Mouse (Mus musculus) limb, embryonic 15.5 days (tissue): ENCODE data around the gene Dusp5. TPM values are rescaled to one million over a fixed set of nuclear protein-coding genes. Genes with fewer than 3 reads are reported as not detected.
"Not testable (repeated sequence)": the region's sequence is repeated elsewhere in the genome, so short reads cannot be mapped to it uniquely, and the experiment has no call there.

Source experiments
- ATAC-seq: fragments of 200-750 bp; cut with Nextera tagmentation; 2 replicates; pipeline ENCODE4 v1.8.0; 2017; ENCODE audit warnings: low read depth, moderate TSS enrichment; ENCODE audit not compliant: insufficient number of reproducible peaks, low FRiP score, low TSS enrichment
- H3K27ac ChIP-seq: fragments of 300-500 bp; sonication (generic); 2 replicates; pipeline ENCODE4 v1.5.1; 2015; ENCODE audit warnings: moderate library complexity, mild to moderate bottlenecking, inconsistent platforms
- H3K27me3 ChIP-seq: fragments of 300-500 bp; sonication (generic); 2 replicates; pipeline ENCODE4 v1.6.1; 2015; ENCODE audit warnings: inconsistent platforms
- H3K36me3 ChIP-seq: fragments of 300-500 bp; sonication (generic); 2 replicates; pipeline ENCODE4 v1.6.1; 2015; ENCODE audit warnings: inconsistent platforms
- H3K4me1 ChIP-seq: fragments of 300-500 bp; sonication (generic); 2 replicates; pipeline ENCODE4 v1.6.1; 2015; ENCODE audit warnings: inconsistent platforms
- H3K4me2 ChIP-seq: fragments of 300-500 bp; sonication (generic); 2 replicates; pipeline ENCODE4 v1.6.1; 2015; ENCODE audit warnings: mild to moderate bottlenecking, inconsistent platforms
- H3K4me3 ChIP-seq: fragments of 300-500 bp; sonication (generic); 2 replicates; pipeline ENCODE4 v1.5.1; 2015; ENCODE audit warnings: mild to moderate bottlenecking, inconsistent platforms
- H3K9ac ChIP-seq: fragments of 300-500 bp; sonication (generic); 2 replicates; pipeline ENCODE4 v1.6.1; 2015; ENCODE audit warnings: inconsistent platforms
- H3K9me3 ChIP-seq: fragments of 300-500 bp; sonication (generic); 2 replicates; pipeline ENCODE4 v1.6.1; 2016; ENCODE audit warnings: inconsistent platforms
- WGBS: fragments of 180-500 bp; shearing (Covaris S2); methylation state at CpG from one replicate; pipeline ENCODE4 v1.1.7; 2015; 5-methylcytosine and 5-hydroxymethylcytosine counted together
- polyA plus RNA-seq: library from polyadenylated mRNA; unstranded; fragments of >200 nt; fragmentation: Nextera tagmentation; extraction: Ambion mirVana; gene quantifications from 2 replicates; pipeline ENCODE4 v1.2.1, GENCODE M21; 2015

Dusp5 gene
- polyA plus RNA-seq, 1 experiment from 2014 or later, result 3.8 TPM

DNA sequence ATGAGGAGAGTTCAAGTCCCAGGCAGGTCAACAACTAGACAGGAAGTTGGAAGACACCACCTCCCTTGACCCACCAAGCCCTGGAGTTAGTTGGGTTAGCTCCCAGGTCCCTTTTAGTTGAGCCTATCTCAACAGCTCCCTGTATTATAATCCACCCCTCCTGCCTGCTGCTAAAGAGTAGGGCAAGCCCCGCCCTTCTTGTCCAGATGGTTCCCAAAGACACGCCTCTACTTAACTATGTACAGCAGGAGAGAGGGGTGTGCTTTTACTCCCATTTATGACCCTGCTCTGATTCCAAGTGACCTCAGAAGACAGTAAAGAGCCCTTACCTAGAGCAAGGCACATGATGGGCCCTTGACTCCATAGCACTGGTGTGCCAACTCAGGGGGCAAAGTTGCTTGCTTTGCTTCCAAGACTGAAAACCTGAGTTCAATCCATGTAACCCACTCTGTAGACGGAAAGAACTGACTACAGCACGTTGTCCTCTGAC is 29.4 kb upstream of the Dusp5 start:
- no peaks in the 10 kb centered on the region for H3K9me3 ChIP-seq
- no peak for ATAC-seq
- no peaks in the 10 kb centered on the region for H3K4me1 ChIP-seq
- H3K9ac ChIP-seq, result no peak overlapping the region
- H3K4me3 ChIP-seq, result no peak overlapping the region
- no peaks in the 10 kb centered on the region for H3K36me3 ChIP-seq
- H3K4me2 ChIP-seq, result no peak overlapping the region
- no peak overlapping the region for H3K27ac ChIP-seq
- no peaks in the 10 kb centered on the region for H3K27me3 ChIP-seq
- WGBS, result 74% methylated on average over 4 of the region's 4 CpGs

DNA sequence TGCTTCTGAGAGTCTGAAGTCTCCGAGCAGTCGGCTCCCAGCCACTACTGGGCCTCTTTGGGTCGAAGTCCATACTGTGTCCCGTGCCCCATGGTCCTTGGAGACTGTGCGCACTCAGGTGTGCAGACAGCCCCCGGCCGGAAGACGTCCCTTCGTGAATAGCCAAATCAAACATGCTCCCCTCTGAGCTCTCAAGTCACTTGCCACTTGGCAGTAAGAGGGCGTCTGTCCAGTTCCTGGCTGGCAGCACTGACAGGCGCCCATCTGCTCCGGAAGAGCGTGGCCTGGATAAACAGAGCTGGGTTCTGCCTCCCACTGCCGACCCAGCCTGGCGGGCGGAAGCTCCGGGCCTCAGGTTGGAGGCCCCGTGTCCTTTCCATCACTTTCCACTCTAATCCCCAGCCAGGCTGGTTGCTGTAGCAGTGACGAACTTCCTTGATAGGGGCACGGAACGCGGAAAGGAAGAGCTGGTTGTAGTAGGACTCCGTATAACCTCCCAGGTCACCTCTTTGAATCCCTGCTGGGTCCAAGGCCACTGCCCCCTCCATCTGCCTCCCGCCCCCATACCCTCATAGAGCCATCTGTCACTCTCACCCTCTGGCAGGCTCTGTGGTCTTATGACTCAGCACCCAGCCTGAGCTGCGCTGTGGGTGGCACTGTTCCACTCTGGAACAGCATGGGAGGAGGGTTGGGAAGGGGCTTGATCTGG is 28.5 kb upstream of the Dusp5 start:
- Histone ChIP-seq H3K4me2 (no peak overlapping the region), H3K27ac (no peak overlapping the region), H3K4me1 (no peaks in the 10 kb centered on the region), H3K9me3 (no peaks in the 10 kb centered on the region), H3K27me3 (no peaks in the 10 kb centered on the region), H3K36me3 (no peaks in the 10 kb centered on the region), H3K4me3 (no peak overlapping the region), H3K9ac (no peak overlapping the region)
- whole genome bisulfite sequencing, result 82% methylated on average over 25 of the region's 25 CpGs
- no peak for ATAC-seq

DNA sequence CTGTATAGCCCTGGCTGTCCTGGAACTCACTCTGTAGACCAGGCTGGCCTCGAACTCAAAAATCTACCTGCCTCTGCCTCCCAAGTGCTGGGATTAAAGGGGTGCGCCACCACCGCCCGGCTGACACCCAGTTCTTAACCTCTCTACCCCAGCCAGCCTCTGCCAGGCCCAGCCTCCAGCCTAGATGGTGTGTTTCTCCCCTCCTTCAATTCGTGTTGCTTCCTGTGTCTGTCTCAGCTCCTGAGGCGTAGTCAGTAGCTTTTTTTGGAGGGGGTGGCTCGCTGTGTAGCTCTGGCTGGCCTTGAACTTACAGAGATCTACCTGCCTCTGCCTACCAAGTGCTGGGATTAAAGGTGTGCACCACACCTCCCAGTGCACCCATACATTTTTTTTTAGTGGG is 27.7 kb upstream of the Dusp5 start:
- not testable (repeated sequence) for H3K27ac ChIP-seq, H3K4me3 ChIP-seq, H3K36me3 ChIP-seq, H3K9me3 ChIP-seq, H3K27me3 ChIP-seq, H3K9ac ChIP-seq, ATAC-seq, H3K4me1 ChIP-seq, H3K4me2 ChIP-seq
- 89% methylated on average over 7 of the region's 7 CpGs for WGBS

DNA sequence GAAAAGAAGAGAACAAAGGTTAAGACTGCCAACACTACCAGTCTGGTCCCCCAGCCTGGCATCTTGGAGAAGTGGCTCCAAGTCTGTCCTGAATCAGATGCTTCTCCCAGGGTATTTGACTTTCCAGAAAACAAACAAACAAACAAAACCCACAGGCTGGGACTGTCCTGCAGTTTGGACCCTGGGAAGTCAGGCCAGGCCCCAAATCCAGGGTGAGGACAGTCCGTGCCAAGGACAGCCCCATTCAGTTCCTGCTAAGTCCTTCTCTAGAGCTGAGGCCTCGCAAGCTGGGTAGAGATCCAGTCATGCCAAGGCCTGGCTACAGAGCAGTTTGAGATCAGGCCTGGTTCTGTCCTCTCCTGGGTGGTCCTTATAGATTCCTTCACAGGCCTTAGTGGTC is 27.1 kb upstream of the Dusp5 start:
- no peaks in the 10 kb centered on the region for H3K9me3 ChIP-seq
- WGBS, result 88% methylated on average over 2 of the region's 2 CpGs
- H3K36me3 ChIP-seq, result no peaks in the 10 kb centered on the region
- no peak overlapping the region for H3K4me3 ChIP-seq
- H3K4me1 ChIP-seq, result no peaks in the 10 kb centered on the region
- no peak overlapping the region for H3K27ac ChIP-seq
- H3K4me2 ChIP-seq, result no peak overlapping the region
- no peaks in the 10 kb centered on the region for H3K27me3 ChIP-seq
- no peak for ATAC-seq
- H3K9ac ChIP-seq, result no peak overlapping the region

DNA sequence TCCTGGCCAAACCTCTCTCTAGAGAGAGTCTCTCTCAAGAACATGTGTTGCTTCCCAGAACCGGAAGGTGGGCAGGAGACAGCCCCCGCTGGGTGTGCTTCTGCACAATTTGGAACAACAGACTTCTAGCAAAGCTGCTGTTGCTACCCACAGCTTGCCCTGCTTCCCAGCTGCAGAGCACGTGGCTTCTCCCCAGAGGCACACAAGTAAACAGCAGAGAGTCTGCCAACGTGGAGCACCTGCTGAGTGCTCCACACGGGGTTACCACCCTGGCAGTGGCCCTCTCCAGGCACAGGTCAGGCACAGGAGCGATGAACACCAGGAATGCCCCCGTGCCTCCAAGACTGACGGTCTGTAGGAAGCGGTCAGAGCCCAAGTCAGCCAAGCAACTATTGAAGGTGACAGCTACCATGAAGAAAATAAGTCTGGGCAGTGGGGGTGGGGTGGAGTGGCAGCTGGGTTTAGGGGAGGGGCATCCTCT is 26.0 kb upstream of the Dusp5 start:
- no peak overlapping the region for H3K27ac ChIP-seq
- H3K4me3 ChIP-seq, result no peak overlapping the region
- H3K9ac ChIP-seq, result no peak overlapping the region
- H3K27me3 ChIP-seq, result no peaks in the 10 kb centered on the region
- H3K36me3 ChIP-seq, result no peaks in the 10 kb centered on the region
- no peak for ATAC-seq
- H3K9me3 ChIP-seq, result no peaks in the 10 kb centered on the region
- H3K4me2 ChIP-seq, result no peak overlapping the region
- 53% methylated on average over 9 of the region's 9 CpGs for WGBS
- no peaks in the 10 kb centered on the region for H3K4me1 ChIP-seq

DNA sequence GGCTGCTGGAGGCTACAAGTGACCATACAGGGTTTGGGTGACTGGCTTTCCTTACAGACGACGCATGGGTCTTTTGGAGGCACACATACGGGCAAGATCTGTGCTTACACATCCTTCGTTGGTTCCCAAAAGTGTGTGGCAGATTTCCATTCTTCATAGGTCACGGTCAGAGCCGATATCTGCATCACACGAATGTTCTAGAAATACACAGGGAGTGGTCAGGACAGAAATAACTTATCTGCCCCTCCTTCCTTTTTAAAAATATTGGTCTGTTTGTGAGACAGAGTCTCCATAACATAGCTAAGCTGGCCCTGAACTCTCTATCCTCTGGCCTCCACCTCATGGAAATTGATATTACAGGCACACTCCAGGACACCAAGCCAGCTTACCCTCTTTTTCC is 24.7 kb upstream of the Dusp5 start:
- Histone ChIP-seq H3K4me1 (no peaks in the 10 kb centered on the region), H3K9me3 (no peaks in the 10 kb centered on the region), H3K4me2 (no peak overlapping the region), H3K27me3 (no peaks in the 10 kb centered on the region), H3K27ac (no peak overlapping the region), H3K9ac (no peak overlapping the region), H3K36me3 (no peaks in the 10 kb centered on the region), H3K4me3 (no peak overlapping the region)
- 83% methylated on average over 7 of the region's 7 CpGs for WGBS
- no peak for ATAC-seq

DNA sequence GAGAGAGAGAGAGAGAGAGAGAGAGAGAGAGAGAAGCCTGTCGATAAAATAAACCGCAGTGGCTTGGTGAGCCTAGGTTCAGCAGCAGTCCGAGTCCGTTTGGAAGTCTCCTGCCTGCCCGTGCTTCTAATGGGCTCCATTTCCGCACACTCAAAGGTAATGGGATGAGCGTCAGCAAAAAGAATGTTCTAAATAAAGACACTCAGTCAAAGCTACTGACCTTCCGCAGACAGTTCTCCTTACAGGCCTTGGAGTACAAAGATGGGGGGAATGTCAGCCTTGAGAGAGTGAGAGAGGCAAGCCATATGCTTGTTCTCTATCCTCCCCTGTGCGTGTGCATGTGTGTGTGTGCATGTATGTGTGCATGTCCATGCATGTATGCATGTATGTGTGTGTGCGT is 23.2 kb upstream of the Dusp5 start:
- Histone ChIP-seq H3K9me3 (no peaks in the 10 kb centered on the region), H3K4me1 (no peaks in the 10 kb centered on the region), H3K27ac (no peak overlapping the region), H3K27me3 (no peaks in the 10 kb centered on the region), H3K36me3 (no peaks in the 10 kb centered on the region), H3K4me2 (no peak overlapping the region), H3K4me3 (no peak overlapping the region), H3K9ac (no peak overlapping the region)
- ATAC-seq, result no peak
- WGBS, result 79% methylated on average over 10 of the region's 10 CpGs

DNA sequence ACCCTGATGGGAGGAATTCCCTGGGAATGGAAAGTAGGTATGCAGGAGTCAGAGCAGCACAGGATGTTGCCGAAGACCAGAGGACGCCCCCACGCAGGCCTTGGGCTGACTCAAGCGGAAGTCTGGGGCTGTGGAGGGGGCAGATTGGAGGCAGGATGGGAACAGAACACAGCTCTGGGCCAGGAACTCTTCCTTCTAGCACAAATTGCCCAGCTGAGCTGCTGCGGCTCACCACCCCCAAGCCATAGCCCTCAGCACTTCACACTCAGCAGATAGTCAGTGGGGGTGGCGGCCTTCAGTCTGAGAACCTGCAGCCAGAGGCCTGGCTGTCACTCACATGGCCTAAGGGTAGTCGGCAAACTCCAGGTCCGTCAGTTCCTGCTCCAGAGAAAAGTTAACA is 21.4 kb upstream of the Dusp5 start:
- H3K36me3 ChIP-seq, result no peaks in the 10 kb centered on the region
- no peaks in the 10 kb centered on the region for H3K27me3 ChIP-seq
- ATAC-seq, result no peak
- H3K9me3 ChIP-seq, result no peaks in the 10 kb centered on the region
- H3K4me3 ChIP-seq, result no peak overlapping the region
- no peak overlapping the region for H3K4me2 ChIP-seq
- H3K9ac ChIP-seq, result no peak overlapping the region
- no peaks in the 10 kb centered on the region for H3K4me1 ChIP-seq
- 48% methylated on average over 8 of the region's 8 CpGs for WGBS
- no peak overlapping the region for H3K27ac ChIP-seq

DNA sequence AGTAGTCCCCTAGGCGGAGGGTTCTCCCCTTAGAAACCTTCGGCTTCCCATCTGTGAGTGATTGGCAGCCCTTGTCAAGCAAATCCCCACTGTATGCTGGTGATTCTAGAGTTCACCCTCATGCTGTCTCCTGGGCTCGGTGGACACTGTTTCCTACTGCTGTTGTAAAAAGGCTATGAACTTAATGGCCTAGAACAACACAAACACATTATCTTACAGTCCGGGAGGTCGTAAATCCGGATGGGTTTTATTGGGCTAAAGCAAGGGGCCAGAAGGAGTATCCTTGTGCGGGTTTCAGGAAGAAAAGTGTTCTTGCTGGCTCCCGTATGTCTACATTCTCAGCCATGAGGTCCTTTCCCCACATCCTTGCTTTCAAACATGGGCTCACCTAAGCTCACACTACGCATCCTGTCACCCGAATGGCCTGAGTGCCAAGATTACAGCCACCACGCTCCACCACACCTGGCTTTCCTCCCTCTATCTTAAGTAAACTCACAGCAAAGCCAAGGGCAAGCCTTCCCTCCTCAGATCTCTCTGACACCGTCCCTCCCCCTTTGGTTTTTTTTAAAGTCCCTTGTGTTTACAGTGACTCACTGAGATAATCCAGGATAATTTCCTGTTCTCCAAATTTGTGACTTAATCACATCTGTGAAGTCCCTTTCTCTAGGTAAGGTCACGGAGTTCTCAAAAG is 17.5 kb upstream of the Dusp5 start:
- no peaks in the 10 kb centered on the region for H3K9me3 ChIP-seq
- 29% methylated on average over 13 of the region's 13 CpGs for WGBS

DNA sequence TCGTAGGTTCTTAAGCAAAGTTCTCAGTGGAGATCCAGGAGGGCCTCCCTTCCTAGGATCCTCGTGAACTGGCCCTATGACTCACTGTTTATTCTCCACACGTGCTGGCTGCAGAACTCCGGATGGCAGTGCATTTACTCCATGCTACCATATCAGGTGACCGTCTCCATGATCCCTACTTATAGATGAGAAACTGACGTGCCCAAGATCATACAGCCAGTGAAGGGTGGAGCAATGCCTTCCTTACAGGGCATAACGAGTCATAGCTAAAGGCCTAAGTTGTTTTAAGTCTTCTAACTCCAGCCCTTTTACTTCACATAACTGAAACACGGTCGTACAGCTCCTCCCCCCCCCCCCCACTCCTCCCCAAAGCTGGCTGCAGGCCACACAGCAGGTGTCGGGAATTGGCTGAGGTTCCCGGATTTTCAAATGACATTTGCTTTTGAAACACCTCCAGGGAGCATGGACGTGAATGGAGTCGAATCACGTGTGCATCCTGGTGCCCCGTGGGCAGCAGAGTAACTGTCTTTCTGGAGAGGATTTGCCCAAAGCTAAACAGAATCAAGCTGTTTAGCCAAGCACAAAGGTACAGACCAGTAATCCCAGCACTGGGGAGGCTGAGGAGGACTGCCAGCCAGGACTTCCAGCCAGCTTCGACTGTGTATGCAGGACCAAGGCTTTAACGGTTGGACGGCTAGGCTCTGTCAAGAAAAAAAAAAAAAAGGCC is 11.4 kb upstream of the Dusp5 start:
- no peaks in the 10 kb centered on the region for H3K9me3 ChIP-seq
- H3K4me3 ChIP-seq, result no peak overlapping the region
- no peaks in the 10 kb centered on the region for H3K36me3 ChIP-seq
- no peak overlapping the region for H3K27ac ChIP-seq
- no peak overlapping the region for H3K9ac ChIP-seq
- H3K4me1 ChIP-seq, result no peaks in the 10 kb centered on the region
- 28% methylated on average over 18 of the region's 18 CpGs for WGBS
- no peaks in the 10 kb centered on the region for H3K27me3 ChIP-seq
- no peak for ATAC-seq
- H3K4me2 ChIP-seq, result no peak overlapping the region

More for the DNA sequence above, 17.5 kb upstream of the Dusp5 start:
- no peak for ATAC-seq
- Histone ChIP-seq H3K4me3 (no peak overlapping the region), H3K4me1 (no peaks in the 10 kb centered on the region), H3K27me3 (no peaks in the 10 kb centered on the region), H3K27ac (no peak overlapping the region), H3K9ac (no peak overlapping the region), H3K36me3 (no peaks in the 10 kb centered on the region), H3K4me2 (no peak overlapping the region)

DNA sequence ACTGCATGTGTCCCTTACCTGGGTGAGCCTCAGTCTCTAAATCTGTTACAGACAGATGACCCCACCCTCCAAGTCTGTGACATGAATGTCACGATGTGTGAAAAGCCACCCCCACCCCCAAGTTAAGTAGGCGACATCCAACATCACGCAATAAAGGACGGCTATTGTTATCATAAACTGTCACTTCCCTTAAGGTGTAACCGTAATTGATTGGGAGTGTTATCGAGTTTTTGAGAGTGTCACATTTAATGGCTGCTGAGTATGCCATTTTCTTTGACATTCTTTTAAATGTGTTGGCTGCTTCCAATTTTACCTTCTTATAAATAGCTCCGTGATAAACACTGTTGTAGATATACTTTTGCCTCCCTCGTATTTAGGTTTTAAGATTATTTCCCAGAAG is 9.4 kb upstream of the Dusp5 start:
- Histone ChIP-seq H3K4me2 (no peak overlapping the region), H3K9ac (no peak overlapping the region), H3K9me3 (no peaks in the 10 kb centered on the region), H3K4me1 (no peaks in the 10 kb centered on the region), H3K36me3 (no peaks in the 10 kb centered on the region), H3K4me3 (no peak overlapping the region), H3K27ac (no peak overlapping the region), H3K27me3 (no peaks in the 10 kb centered on the region)
- no peak for ATAC-seq
- WGBS, result 85% methylated on average over 8 of the region's 8 CpGs

DNA sequence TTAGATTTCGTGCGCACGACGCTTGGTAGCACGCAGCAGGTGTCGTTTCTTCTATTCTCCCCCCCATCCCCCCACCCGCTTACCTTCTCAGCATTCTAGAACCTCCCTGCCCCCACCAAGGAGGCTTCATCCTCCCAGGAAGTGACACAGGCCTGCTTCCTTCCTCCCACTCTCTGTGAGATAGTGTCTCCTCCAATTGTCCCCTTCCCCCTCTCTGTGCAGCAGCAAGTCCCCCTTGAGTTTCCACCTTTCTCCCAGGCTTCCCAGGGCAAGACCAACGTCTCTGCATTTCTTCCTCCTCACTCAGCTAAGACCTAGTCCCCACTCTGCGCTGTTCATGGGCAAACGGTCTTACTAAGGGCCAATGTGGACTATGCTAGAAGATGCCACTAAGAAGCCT is 8.9 kb upstream of the Dusp5 start:
- H3K4me3 ChIP-seq, result no peak overlapping the region
- ATAC-seq, result no peak
- H3K9me3 ChIP-seq, result no peaks in the 10 kb centered on the region
- no peak overlapping the region for H3K27ac ChIP-seq
- no peaks in the 10 kb centered on the region for H3K27me3 ChIP-seq
- H3K36me3 ChIP-seq, result no peaks in the 10 kb centered on the region
- WGBS, result 86% methylated on average over 10 of the region's 10 CpGs
- no peak overlapping the region for H3K9ac ChIP-seq
- no peaks in the 10 kb centered on the region for H3K4me1 ChIP-seq
- H3K4me2 ChIP-seq, result no peak overlapping the region
